Mouse (Mus musculus): ENCODE data around the gene Mras.

Gene Mras

GRCm38 (mm10) chr9:99437031-99437764 lies at the start of gene Mras:
TSS of gene Mras (minus strand) at chr9:99437381.
- DNase-seq (ENCODE audit: low spot score): no peak

- no peak for DNase-seq (ENCODE audit: low spot score)
These were observed 48.0 kb upstream of the Mras start for GRCm38 (mm10) chr9:99485144-99485543.

- no peak for DNase-seq (ENCODE audit: low spot score)
These were observed 47.5 kb upstream of the Mras start for GRCm38 (mm10) chr9:99484632-99485031.

GRCm38 (mm10) chr9:99483191-99483590 lies 46.0 kb upstream of the Mras start:
- peak; percentile 35 for DNase-seq (ENCODE audit: low spot score)

GRCm38 (mm10) chr9:99480764-99481163 lies 43.6 kb upstream of the Mras start:
- DNase-seq (ENCODE audit: low spot score): no peak

- DNase-seq (ENCODE audit: low spot score): no peak
These were observed 42.1 kb upstream of the Mras start for GRCm38 (mm10) chr9:99479181-99479711.

GRCm38 (mm10) chr9:99471334-99471733 lies 34.2 kb upstream of the Mras start:
- no peak for DNase-seq (ENCODE audit: low spot score)

- no peak for DNase-seq (ENCODE audit: low spot score)
These were observed 33.3 kb upstream of the Mras start for GRCm38 (mm10) chr9:99470347-99471092.

GRCm38 (mm10) chr9:99469681-99470273 lies 32.6 kb upstream of the Mras start:
- no peak for DNase-seq (ENCODE audit: low spot score)

- no peak for DNase-seq (ENCODE audit: low spot score)
These were observed 31.4 kb upstream of the Mras start for GRCm38 (mm10) chr9:99468572-99468971.

GRCm38 (mm10) chr9:99464876-99465275 lies 27.7 kb upstream of the Mras start:
- no peak for DNase-seq (ENCODE audit: low spot score)

- no peak for DNase-seq (ENCODE audit: low spot score)
These were observed 22.5 kb upstream of the Mras start for GRCm38 (mm10) chr9:99459730-99460129.

GRCm38 (mm10) chr9:99458529-99459208 lies 21.5 kb upstream of the Mras start:
- peak; percentile 64 for DNase-seq (ENCODE audit: low spot score)

GRCm38 (mm10) chr9:99454211-99454610 lies 17.0 kb upstream of the Mras start:
- no peak for DNase-seq (ENCODE audit: low spot score)

- no peak for DNase-seq (ENCODE audit: low spot score)
These were observed 14.0 kb upstream of the Mras start, which contains the start of gene Nme9 for GRCm38 (mm10) chr9:99451161-99451560. TSS of gene Nme9 (plus strand) at chr9:99451475.

GRCm38 (mm10) chr9:99449886-99450647 lies 12.9 kb upstream of the Mras start:
- DNase-seq (ENCODE audit: low spot score): no peak

GRCm38 (mm10) chr9:99447323-99447722 lies 10.1 kb upstream of the Mras start:
- no peak for DNase-seq (ENCODE audit: low spot score)

GRCm38 (mm10) chr9:99446259-99446658 lies 9.1 kb upstream of the Mras start:
- no peak for DNase-seq (ENCODE audit: low spot score)

- DNase-seq (ENCODE audit: low spot score): peak; percentile 47
These were observed 7.5 kb upstream of the Mras start for GRCm38 (mm10) chr9:99444590-99445178.

GRCm38 (mm10) chr9:99441647-99442433 lies 4.7 kb upstream of the Mras start:
- no peak for DNase-seq (ENCODE audit: low spot score)
